8 mouse cellular contexts compared by ENCODE assay signal in the genomic region with DNA sequence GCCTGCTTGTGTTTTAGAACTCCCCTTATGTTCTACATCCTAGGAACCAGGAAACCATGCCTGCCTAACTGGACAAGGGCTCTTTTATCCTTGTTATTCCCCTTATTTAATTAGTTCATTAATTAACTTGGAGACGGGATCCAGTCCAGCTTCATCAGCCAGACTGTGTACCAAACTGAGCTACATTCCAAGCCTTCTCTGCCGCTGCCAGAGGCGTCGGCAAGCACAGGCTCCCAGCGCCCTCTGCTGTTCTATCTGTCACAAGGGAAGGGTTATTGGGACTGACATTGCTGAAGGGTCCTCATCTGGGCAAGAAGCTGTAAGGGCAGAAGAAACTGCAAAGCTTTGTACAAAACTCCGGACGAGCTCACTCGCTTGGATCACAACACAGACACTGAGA. TPM values are rescaled to one million over a fixed set of nuclear protein-coding genes. Genes with fewer than 3 reads are reported as not detected.
DNase-seq lines count a peak whose midpoint lies in the region; ATAC-seq and TF ChIP-seq lines count a peak whose summit lies in the region.

No protein-coding gene starts in this region.

- no peaks in the 10 kb centered on the region for H3K27me3 ChIP-seq in Patski
- 0 out of 2 replicates have a peak, but pooled peaks cover 3% of the 10 kb centered on the region for H3K27me3 ChIP-seq in limb, embryonic 10.5 days (ENCODE audit: low read depth, poor library complexity, severe bottlenecking)

- H3K4me3 ChIP-seq in limb, embryonic 10.5 days = no peak overlapping the region

- DNase-seq in A20 (ENCODE audit: low read depth, low spot score) (peak; percentile 80), Patski (ENCODE audit: low read depth, low spot score) (no peak)
- peak; percentile 51 to 74 for DNase-seq in cerebellum, postnatal 4 days (ENCODE audit: low spot score in 2 of 2)
- peak; percentile 78 for DNase-seq in gastrocnemius, postnatal 10 days
- peak; percentile 80 for DNase-seq in kidney, adult 18-20 months
- peak; percentile 79 for DNase-seq in limb, embryonic 10.5 days (ENCODE audit: low spot score)
- DNase-seq in ovary, postnatal 14 days (ENCODE audit: low spot score) = peak; percentile 74
- DNase-seq in thymus, postnatal 25 days = peak; percentile 69

- CTCF ChIA-PET in Patski (lab: Charles Lee) = interaction anchor here (0.6 to 3.8 kb wide), 12 partner anchors 11 to 129 kb away, joined by 3 to 35 read pairs (median 4); a partner anchor contains a TSS

- no peak for ATAC-seq in Patski

- 9% methylated on average over 8 of the region's 8 CpGs for WGBS in limb, embryonic 10.5 days

- no peaks in the 10 kb centered on the region for H3K36me3 ChIP-seq in limb, embryonic 10.5 days

- POLR2A ChIA-PET in Patski (lab: Charles Lee) = interaction anchor here (0.6 kb wide), 1 partner anchor 68 kb away, joined by 3 read pairs; no protein-coding TSS in a partner anchor

- in situ Hi-C loops in Patski (cut with MboI; ENCODE audit: low pct_unique_long_range_greater_than_20kb) = loop anchor here (5.0 to 10.0 kb wide), 2 partner anchors 73 to 180 kb away; no protein-coding TSS in a partner anchor

- no peaks in the 10 kb centered on the region for H3K4me1 ChIP-seq in limb, embryonic 10.5 days

- peak; percentile 98 for TF ChIP-seq CTCF in Patski (IDR thresholded peaks at IDR 0.05)

- H3K27ac ChIP-seq in limb, embryonic 10.5 days = no peak overlapping the region

- no peaks in the 10 kb centered on the region for H3K9me3 ChIP-seq in limb, embryonic 10.5 days (replicated peaks)

RNA-seq across cellular contexts. Expression of a gene that starts 22.3 kb away (rescaled TPM):
- 47.2 TPM for polyA plus RNA-seq in Patski (2021)
- total RNA-seq in gastrocnemius, postnatal 10 days (2021) = 10 to 100 TPM; 17.4 to 17.6 TPM
- polyA plus RNA-seq in limb, embryonic 10.5 days (2016; fragmentation: Nextera tagmentation; extraction: Ambion mirVana) = 106 and 111 TPM in 2 replicates

RNA-seq across cellular contexts. Expression of a gene that starts 27.7 kb away (rescaled TPM):
- polyA plus RNA-seq in Patski (2021) = not detected
- total RNA-seq in gastrocnemius, postnatal 10 days (2021) = under 1 TPM in 1 of 2 experiments, not detected in 1; 0.14 TPM
- not detected in 2 replicates for polyA plus RNA-seq in limb, embryonic 10.5 days (2016; fragmentation: Nextera tagmentation; extraction: Ambion mirVana)

RNA-seq across cellular contexts. Expression of a gene that starts 29.5 kb away (rescaled TPM):
- polyA plus RNA-seq in Patski (2021) = 7.6 TPM
- 1 to 10 TPM; 3.5 to 5.2 TPM for total RNA-seq in gastrocnemius, postnatal 10 days (2021)
- 9.9 and 15.0 TPM in 2 replicates for polyA plus RNA-seq in limb, embryonic 10.5 days (2016; fragmentation: Nextera tagmentation; extraction: Ambion mirVana)

RNA-seq across cellular contexts. Expression of a gene that starts 29.8 kb away (rescaled TPM):
- polyA plus RNA-seq in Patski (2021) = 26.1 TPM
- total RNA-seq in gastrocnemius, postnatal 10 days (2021) = 1 to 10 TPM; 6.5 to 6.8 TPM
- 16.8 and 19.6 TPM in 2 replicates for polyA plus RNA-seq in limb, embryonic 10.5 days (2016; fragmentation: Nextera tagmentation; extraction: Ambion mirVana)

RNA-seq across cellular contexts. Expression of a gene that starts 30.0 kb away (rescaled TPM):
- polyA plus RNA-seq in Patski (2021) = 28.1 TPM
- total RNA-seq in gastrocnemius, postnatal 10 days (2021) = 100 to 1,000 TPM in 1 of 2 experiments, 10 to 100 TPM in 1; 90.6 to 101 TPM
- polyA plus RNA-seq in limb, embryonic 10.5 days (2016; fragmentation: Nextera tagmentation; extraction: Ambion mirVana) = 4.0 and 4.7 TPM in 2 replicates
